Mouse (Mus musculus) E14TG2a.4 (cell line): ENCODE results near the gene Parp6.

Experiments used
- CTCF ChIP-seq: conservative IDR thresholded peaks from 2 replicates; pipeline ENCODE4 v1.5.1; 2014; ENCODE audit warnings: low read length
- NANOG ChIP-seq: IDR thresholded peaks from 2 replicates; pipeline ENCODE4 v1.6.1; 2014; ENCODE audit warnings: borderline replicate concordance, low read length, mixed read lengths

- TF ChIP-seq CTCF: no peak
- TF ChIP-seq NANOG: no peak
These were observed 70.4 kb downstream of the Parp6 start for GRCm38 (mm10) chr9:59687416-59688046.
